13 mouse cellular contexts compared by ENCODE assay signal in genomic region chr13:11836304-11837078, GRCm38 (mm10).
A peak's percentile ranks its signal among the peaks of the same experiment; 100 is the strongest.
DNase-seq lines count a peak whose midpoint lies in the region; ATAC-seq and TF ChIP-seq lines count a peak whose summit lies in the region.
"Had no signal": no experiment of that assay in that cellular context is flagged by ENCODE, and none has a peak within 500 bp of the region (broad histone marks: within the 10 kb centered on the region; RNA-seq: fewer than 3 reads in every experiment).

No protein-coding gene starts in this region.

- WGBS in forebrain, embryonic 10.5 days = 44% methylated on average over 6 of the region's 6 CpGs
- WGBS in forebrain, embryonic 15.5 days = 22% methylated on average over 6 of the region's 6 CpGs
- WGBS in lung, embryonic 14.5 days = 57% methylated on average over 6 of the region's 6 CpGs
- 58% methylated on average over 6 of the region's 6 CpGs for WGBS in lung, adult 2 months
- WGBS in liver, embryonic 15.5 days (ENCODE audit: insufficient replicate concordance) = 25% methylated on average over 6 of the region's 6 CpGs

- no peak for TF ChIP-seq CTCF in lung, embryonic 14.5 days (IDR thresholded peaks at IDR 0.05; ENCODE audit: low read depth)
- TF ChIP-seq CTCF in lung, adult 2 months (IDR thresholded peaks at IDR 0.05; ENCODE audit: insufficient read depth, low read length) = no peak

- no peaks in the 10 kb centered on the region for H3K9me3 ChIP-seq in forebrain, embryonic 10.5 days
- H3K9me3 ChIP-seq in forebrain, embryonic 15.5 days = no peaks in the 10 kb centered on the region
- no peaks in the 10 kb centered on the region for H3K9me3 ChIP-seq in lung, embryonic 14.5 days (ENCODE audit: low read depth, low read length)
- H3K9me3 ChIP-seq in liver, embryonic 15.5 days (replicated peaks) = no peaks in the 10 kb centered on the region
- H3K9me3 ChIP-seq: embryonic facial prominence, embryonic 15.5 days; midbrain, embryonic 12.5 days had no signal

- no peak overlapping the region for H3K4me2 ChIP-seq in forebrain, embryonic 15.5 days (replicated peaks)
- no peak overlapping the region for H3K4me2 ChIP-seq in lung, embryonic 14.5 days
- H3K4me2 ChIP-seq in liver, embryonic 15.5 days = peak overlapping the region; percentile 52
- H3K4me2 ChIP-seq: embryonic facial prominence, embryonic 15.5 days; midbrain, embryonic 12.5 days had no signal

- H3K36me3 ChIP-seq in forebrain, embryonic 10.5 days (replicated peaks) = no peaks in the 10 kb centered on the region
- no peaks in the 10 kb centered on the region for H3K36me3 ChIP-seq in forebrain, embryonic 15.5 days
- no peaks in the 10 kb centered on the region for H3K36me3 ChIP-seq in lung, embryonic 14.5 days (ENCODE audit: insufficient read depth)
- H3K36me3 ChIP-seq in liver, embryonic 15.5 days (replicated peaks) = no peaks in the 10 kb centered on the region
- H3K36me3 ChIP-seq: embryonic facial prominence, embryonic 15.5 days; midbrain, embryonic 12.5 days had no signal

- DNase-seq in forebrain, embryonic 10.5 days (ENCODE audit: extremely low spot score, low spot score) = no peak
- DNase-seq in lung, embryonic 14.5 days = no peak
- no peak for DNase-seq in lung, adult 2 months
- peak; percentile 7 for DNase-seq in R1 (ENCODE audit: low read depth, low spot score)
- no peak for DNase-seq in gastrocnemius, postnatal 25 days
- DNase-seq: cerebellum, adult 9-10 months; heart, postnatal 4 days; layer of hippocampus, postnatal 36 days had no signal

- ATAC-seq in forebrain, embryonic 15.5 days (replicated peaks) = no peak
- peak; percentile 62; the same call in 1 of the 2 replicates for ATAC-seq in lung, embryonic 14.5 days (ENCODE audit: insufficient read depth)
- ATAC-seq in liver, embryonic 15.5 days (ENCODE audit: insufficient read depth) = peak; percentile 87
- no peak for ATAC-seq in erythroblast, adult 5-6 weeks (replicated peaks; ENCODE audit: low FRiP score, poor library complexity, severe bottlenecking)

- no peak overlapping the region for H3K4me3 ChIP-seq in forebrain, embryonic 10.5 days
- H3K4me3 ChIP-seq in forebrain, embryonic 15.5 days = no peak overlapping the region
- H3K4me3 ChIP-seq in lung, embryonic 14.5 days (ENCODE audit: low read depth, low read length) = no peak overlapping the region
- H3K4me3 ChIP-seq in lung, adult 2 months (replicated peaks; ENCODE audit: extremely low read depth, low read depth, low read length) = no peak overlapping the region
- H3K4me3 ChIP-seq in liver, embryonic 15.5 days (replicated peaks) = no peak overlapping the region
- H3K4me3 ChIP-seq: embryonic facial prominence, embryonic 15.5 days; midbrain, embryonic 12.5 days had no signal

- no peak for TF ChIP-seq POLR2A in lung, adult 2 months (IDR thresholded peaks at IDR 0.05; ENCODE audit: borderline replicate concordance, extremely low read depth, low read depth, low read length)

- H3K4me1 ChIP-seq in forebrain, embryonic 10.5 days = peaks cover 9% of the 10 kb centered on the region; the same call in 1 of the 2 replicates
- H3K4me1 ChIP-seq in forebrain, embryonic 15.5 days = no peaks in the 10 kb centered on the region
- no peaks in the 10 kb centered on the region for H3K4me1 ChIP-seq in lung, embryonic 14.5 days (ENCODE audit: insufficient read depth)
- no peaks in the 10 kb centered on the region for H3K4me1 ChIP-seq in lung, adult 2 months (ENCODE audit: control insufficient read depth, insufficient read depth, low read length)
- H3K4me1 ChIP-seq in liver, embryonic 15.5 days (replicated peaks) = peaks cover 42% of the 10 kb centered on the region
- H3K4me1 ChIP-seq: embryonic facial prominence, embryonic 15.5 days; midbrain, embryonic 12.5 days had no signal

- peak overlapping the region; percentile 56 for H3K27ac ChIP-seq in forebrain, embryonic 10.5 days
- H3K27ac ChIP-seq in forebrain, embryonic 15.5 days (replicated peaks) = no peak overlapping the region
- H3K27ac ChIP-seq in lung, embryonic 14.5 days (ENCODE audit: low read depth) = no peak overlapping the region
- peak overlapping the region; percentile 87 for H3K27ac ChIP-seq in liver, embryonic 15.5 days (replicated peaks)
- H3K27ac ChIP-seq: embryonic facial prominence, embryonic 15.5 days; midbrain, embryonic 12.5 days had no signal

- H3K9ac ChIP-seq in forebrain, embryonic 15.5 days (replicated peaks) = no peak overlapping the region
- H3K9ac ChIP-seq in lung, embryonic 14.5 days = no peak overlapping the region
- H3K9ac ChIP-seq in liver, embryonic 15.5 days = peak overlapping the region; percentile 37; the same call in 1 of the 2 replicates
- H3K9ac ChIP-seq: embryonic facial prominence, embryonic 15.5 days; midbrain, embryonic 12.5 days had no signal

- H3K27me3 ChIP-seq in forebrain, embryonic 10.5 days (ENCODE audit: poor library complexity, severe bottlenecking) = no peaks in the 10 kb centered on the region
- H3K27me3 ChIP-seq in forebrain, embryonic 15.5 days = no peaks in the 10 kb centered on the region
- H3K27me3 ChIP-seq in lung, embryonic 14.5 days (ENCODE audit: insufficient read depth, low read length) = no peaks in the 10 kb centered on the region
- no peaks in the 10 kb centered on the region for H3K27me3 ChIP-seq in liver, embryonic 15.5 days
- H3K27me3 ChIP-seq: embryonic facial prominence, embryonic 15.5 days; midbrain, embryonic 12.5 days had no signal

Comparison
In these comparisons a context has a peak if more than half of its experiments do, and no peak if none do; other contexts are left out.
1. H3K27ac ChIP-seq: peak in forebrain, embryonic 10.5 days (single experiment) and liver, embryonic 15.5 days (single experiment); none in forebrain, embryonic 15.5 days (single experiment) and lung, embryonic 14.5 days (single experiment).
2. ATAC-seq: peak in lung, embryonic 14.5 days (single experiment) and liver, embryonic 15.5 days (single experiment); none in forebrain, embryonic 15.5 days (single experiment) and erythroblast, adult 5-6 weeks (single experiment).